Mouse (Mus musculus) fibroblast of lung, adult 2 months (primary cell): Measurements from ENCODE around the gene Pdpr.
"Not testable (repeated sequence)": the region's sequence is repeated elsewhere in the genome, so short reads cannot be mapped to it uniquely, and the experiment has no call there.

Experiments used
- DNase-seq: peaks from one replicate; pipeline ENCODE4 v3.0.0-alpha.2; 2011; ENCODE audit warnings: low read depth

Gene Pdpr

DNA sequence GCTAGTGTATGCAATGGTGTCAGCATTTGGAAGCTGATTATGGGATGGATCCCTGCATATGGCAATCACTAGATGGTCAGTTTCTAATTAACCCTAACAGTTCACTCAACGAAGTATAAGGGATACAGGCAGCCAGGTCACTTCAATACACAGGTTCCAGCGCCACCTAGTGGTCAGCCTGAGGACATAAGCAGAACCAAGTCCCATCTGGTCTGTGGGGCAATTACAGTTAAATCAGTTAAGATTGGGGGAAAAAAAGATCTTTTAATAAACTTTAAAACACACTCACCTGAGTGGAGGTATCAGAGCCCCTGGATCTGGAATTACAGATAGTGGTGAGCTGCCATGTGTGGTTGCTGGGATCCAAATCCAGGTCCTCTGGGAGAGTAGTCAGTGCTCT lies 4.3 kb upstream of the Pdpr start:
- DNase-seq = peak; percentile 28

DNA sequence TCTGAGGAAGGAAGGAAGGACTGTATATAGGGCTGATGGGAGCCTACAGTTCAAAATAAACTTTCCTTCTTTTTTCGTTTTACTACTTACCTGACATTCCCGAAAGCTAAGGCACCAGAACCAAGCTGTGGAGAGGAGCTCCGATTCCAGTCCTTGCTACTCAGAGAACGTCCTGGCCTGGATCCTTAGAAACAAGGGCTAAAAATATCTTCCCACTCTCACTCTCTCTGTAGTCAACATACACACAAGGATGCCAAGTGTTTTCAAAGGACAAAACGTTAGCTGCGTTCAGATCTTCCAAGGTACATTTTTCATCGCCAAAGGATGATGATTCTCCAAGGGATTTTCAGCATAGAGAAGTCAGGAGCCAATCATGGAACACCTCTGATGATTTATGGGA lies 2.7 kb upstream of the Pdpr start:
- no peak for DNase-seq

DNA sequence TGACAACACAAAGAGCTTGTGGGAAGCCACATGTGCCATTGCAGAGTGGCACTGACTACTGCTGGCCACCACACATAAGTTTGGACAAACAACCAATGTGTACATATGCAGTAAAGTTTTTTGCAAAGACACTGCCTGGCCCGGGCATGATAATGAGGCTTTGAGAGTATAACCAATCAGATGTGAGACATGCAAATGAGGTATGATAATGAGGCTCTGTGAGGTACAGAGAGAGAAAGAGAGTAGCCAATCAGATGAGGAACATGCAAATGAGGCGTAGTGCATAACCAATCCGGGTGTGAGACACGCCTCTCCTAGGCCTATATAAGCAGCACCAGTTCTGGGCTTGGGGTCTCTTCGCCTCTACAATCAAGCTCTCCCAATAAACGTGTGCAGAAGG lies 2.1 kb upstream of the Pdpr start, which contains the start of gene Clec18a:
Clec18a (minus strand) TSS at position 101 of the 400 bp plus-strand sequence.
- not testable (repeated sequence) for DNase-seq

DNA sequence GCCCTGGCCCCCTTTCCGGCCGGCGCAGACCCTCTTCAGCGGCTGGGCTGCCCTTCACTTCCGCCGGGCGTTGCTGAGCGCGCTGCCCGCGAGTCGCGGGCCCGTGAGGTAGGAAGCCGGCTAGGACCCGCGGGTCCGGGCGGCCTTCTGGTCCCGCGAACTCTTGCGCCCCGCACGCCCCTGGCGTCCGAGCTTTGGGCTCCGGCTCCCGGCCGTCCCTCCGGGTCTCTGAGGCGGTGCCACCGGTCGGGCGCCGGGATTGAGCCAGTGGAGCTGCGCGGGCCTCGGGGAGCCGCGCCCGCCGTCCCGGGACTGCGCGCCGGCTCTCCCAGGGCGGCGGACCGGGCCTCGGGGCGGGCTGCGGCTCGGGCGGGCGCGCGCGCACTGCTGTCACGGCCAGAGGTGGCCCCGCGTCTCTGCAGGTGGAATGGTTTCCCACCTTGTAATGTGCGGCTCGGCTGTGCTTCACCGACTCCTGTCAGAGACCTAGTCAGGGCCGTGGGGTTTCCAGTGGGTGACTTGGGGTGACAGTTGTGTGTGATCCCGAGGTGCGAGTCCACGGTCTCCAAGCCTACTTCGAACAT lies 381 bp downstream of the Pdpr start:
- DNase-seq = not testable (repeated sequence)

DNA sequence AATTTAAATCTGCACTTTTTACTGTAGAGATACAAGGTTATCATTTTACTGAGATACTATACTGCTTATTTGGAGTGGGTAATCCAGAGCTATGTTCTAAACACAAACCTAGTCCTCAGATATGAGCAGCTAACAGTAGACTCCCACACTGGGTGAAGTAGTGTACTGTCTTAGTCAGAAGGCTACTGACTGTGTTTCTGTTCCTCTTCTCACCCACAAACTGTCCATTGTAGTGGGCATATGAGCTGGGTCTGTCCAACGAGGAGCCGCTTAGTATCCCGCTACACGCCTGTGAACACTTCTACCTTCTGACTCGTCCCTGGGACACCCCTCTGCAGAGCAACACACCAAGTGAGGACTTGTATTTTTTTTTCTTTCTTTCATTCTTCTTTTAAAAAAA lies 20.5 kb downstream of the Pdpr start:
- no peak for DNase-seq

DNA sequence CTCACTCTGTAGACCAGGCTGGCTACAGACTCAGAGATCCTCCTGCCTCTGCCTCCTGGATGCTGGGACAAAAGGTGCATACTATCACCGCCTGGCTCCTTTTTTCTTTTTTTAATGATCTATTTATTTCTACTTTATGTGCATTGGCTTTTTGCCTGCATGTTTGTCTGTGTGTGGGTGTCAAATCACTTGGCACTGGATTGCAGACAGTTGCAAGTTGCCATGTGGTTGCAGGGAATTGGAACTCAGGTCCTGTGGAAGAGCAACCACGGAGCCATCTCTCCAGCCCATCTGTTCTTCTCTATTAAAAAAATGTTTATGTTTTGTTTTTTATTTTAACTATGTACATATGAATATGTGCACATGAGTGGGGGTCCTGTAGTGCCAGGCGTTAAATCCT lies 25.1 kb downstream of the Pdpr start:
- no peak for DNase-seq

DNA sequence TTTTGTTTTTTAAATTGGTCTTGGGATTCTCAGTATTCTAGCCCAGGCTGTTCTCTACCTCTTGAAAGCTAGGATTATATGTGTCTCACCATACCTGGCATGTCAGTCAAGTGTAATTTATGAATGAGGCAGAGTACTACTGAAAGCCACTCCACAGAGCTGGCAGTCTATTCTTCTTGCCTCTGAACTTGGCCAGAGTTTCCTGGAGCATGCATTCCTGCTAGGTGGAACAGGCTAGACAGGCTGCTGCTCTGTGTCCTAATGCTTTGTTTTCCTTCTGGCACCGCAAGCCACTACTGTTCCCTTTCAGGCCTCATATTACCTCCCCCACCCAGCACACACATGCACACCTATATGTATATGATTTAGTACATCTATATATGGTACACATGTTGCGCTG lies 36.3 kb downstream of the Pdpr start:
- no peak for DNase-seq

DNA sequence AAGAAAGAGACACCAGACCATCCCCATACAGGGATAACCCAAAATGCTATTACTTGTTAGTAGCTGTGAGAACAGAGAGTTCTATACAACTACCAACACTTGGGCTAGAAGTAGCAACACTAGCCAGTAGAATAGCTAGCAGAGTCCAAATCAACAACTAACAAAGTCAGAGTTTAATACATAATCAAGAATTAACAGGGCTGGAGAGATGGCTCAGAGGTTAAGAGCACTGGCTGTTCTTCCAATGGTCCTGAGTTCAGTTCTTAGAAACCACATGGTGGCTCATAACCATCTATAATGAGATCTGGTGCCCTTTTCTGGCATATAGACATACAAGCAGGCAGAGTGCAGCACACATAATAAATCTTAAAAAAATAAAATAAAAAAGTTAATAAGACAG lies 48.1 kb downstream of the Pdpr start:
- DNase-seq = no peak

DNA sequence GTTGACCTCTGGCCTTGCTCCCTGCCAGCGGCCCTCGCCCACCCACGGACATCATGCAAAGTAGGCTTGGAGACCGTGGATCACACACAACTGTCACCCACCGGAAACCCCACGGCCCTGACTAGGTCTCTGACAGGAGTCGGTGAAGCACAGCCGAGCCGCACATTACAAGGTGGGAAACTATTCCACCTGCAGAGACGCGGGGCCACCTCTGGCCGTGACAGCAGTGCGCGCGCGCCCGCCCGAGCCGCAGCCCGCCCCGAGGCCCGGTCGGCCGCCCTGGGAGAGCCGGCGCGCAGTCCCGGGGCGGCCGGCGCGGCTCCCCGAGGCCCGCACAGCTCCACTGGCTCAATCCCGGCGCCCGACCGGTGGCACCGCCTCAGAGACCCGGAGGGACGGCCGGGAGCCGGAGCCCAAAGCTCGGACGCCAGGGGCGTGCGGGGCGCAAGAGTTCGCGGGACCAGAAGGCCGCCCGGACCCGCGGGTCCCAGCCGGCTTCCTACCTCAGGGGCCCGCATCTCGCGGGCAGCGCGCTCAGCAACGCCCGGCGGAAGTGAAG lies 50.5 kb downstream of the Pdpr start:
- not testable (repeated sequence) for DNase-seq

DNA sequence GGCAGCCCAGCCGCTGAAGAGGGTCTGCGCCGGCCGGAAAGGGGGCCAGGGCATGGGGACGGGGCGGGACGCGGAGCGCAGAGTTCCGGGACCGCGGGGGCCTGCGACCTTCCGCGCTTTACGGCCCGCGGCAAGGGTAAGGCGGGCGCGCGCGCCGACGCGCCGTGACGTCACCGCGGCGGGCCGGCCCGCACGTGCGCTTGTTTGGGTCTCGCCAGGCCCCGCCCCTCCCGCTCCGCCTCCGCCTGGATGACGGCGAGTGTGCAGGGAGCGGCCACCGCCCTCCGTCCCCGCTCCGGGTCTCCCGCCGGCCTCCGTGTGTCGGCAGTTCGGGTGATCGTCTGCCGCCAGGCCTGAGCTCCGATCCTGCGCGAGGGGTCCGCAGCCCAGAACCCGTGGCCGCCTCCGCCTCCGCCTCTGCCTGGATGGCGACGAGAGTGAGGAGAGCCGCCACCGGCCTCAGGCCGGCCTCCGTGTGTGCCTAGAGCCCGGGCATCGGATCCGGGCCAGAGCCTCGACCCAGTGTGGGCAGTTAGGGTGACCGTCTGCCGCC lies 51.1 kb downstream of the Pdpr start:
- DNase-seq = peak; percentile 71

DNA sequence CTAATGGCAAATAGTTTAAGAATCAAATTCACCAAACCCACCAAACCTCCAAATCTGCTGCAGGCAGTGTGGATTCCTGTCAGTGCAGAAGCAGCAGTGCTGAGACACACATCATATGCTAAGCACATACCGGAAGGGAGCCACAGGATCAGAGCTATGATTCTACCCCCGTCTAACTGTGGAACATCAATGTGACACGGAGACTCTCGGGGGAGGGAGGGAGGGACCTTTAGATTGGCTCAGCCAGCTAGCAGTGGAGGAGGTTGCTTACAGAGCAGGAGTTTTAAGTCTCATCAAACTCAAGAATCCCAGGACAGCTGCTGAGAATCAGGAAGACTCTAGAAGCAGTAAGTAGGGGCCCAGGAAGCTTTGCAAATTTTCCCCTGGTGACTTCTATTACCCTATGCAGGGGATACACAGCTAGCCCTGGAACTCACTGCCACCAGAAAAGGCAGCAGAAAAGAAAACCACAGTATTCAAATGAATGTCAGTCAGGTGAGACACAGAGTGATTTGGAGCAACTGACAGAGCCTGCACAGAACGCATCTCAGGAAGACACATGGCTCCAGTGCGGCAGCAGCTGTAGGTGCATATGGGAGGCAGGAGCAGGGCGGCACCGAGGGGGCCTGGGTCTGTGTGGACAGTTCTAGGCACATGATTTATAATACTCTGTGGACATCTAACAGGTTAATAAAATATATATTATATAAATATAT lies 61.4 kb downstream of the Pdpr start:
- DNase-seq = no peak

DNA sequence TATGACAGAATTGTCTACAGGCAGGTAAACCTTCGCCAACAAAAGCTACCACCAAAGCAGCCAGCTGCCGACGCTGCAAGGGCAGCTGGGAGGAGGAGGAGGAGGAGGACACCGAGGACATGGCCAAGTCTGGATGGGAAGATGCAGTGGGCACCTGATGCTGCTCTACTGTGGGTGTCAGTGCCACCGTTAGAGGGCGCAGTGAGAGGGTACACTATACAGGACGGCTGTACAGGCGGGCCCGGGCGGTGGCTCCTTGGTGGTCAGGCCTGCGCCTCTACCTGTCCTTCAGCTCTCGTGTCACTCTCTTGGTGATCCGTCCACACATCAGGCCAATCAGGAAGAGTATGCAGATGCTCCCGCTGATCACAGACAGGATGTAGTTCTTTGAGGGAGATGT lies 63.2 kb downstream of the Pdpr start:
- peak; percentile 14 for DNase-seq

DNA sequence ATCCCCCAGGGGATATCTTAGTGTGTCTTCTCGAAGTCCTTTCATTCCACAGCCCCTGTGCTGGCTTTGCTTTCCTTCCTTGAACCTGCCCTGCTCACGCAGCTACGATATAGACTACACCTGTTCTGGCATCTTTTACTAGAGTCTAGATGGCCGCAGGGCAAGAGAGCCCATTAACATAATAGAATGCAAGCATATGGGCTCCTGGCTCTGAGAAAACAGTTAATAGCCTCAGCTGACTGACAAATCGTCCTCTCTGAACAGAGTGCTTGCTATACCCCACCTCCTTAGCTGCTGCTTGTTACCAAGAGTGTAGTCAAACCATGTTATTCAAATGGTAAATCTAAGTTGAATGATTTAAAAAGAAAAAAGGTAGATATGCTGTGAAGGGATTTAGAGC lies 77.2 kb downstream of the Pdpr start:
- no peak for DNase-seq

DNA sequence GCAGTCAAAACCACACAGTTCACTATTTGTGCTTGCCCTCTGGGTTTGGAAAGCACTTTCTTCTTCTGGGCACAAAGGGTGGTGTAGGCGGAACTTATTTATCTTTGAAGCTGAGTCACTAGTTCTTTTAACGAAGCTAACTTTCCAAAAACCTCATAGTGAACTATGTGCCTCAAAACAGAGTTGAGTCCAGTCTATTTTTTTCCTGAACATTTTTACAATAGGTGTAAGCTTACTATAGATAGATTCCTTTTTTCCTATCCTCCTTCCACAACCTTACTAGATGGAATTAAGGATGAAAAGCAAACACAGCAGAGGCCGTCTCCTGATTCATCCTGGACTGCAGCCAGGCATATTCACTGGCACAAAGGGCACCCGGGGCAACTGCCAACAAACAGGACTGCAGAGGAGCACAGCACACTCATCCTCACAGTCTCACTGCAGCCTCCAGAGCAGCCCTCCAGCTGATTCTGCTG lies 91.1 kb downstream of the Pdpr start:
- peak; percentile 53 for DNase-seq
